Mouse (Mus musculus): ENCODE results near the gene Wdr12. TPM values are rescaled to one million over a fixed set of nuclear protein-coding genes. Genes with fewer than 3 reads are reported as not detected.

Gene Wdr12
- total RNA-seq (2021) (10 to 100 TPM; 11.9 to 13.9 TPM), polyA plus RNA-seq (2012; rRNA removed) (5.8 and 8.1 TPM in 2 replicates)
- long read RNA-seq, full-length matches to known transcripts = 25 of 26 reads
- long read RNA-seq, partial matches to known transcripts = 0 of 26 reads
- long read RNA-seq, other reads (novel, unspliced or antisense) = 1 of 26 reads

DNA sequence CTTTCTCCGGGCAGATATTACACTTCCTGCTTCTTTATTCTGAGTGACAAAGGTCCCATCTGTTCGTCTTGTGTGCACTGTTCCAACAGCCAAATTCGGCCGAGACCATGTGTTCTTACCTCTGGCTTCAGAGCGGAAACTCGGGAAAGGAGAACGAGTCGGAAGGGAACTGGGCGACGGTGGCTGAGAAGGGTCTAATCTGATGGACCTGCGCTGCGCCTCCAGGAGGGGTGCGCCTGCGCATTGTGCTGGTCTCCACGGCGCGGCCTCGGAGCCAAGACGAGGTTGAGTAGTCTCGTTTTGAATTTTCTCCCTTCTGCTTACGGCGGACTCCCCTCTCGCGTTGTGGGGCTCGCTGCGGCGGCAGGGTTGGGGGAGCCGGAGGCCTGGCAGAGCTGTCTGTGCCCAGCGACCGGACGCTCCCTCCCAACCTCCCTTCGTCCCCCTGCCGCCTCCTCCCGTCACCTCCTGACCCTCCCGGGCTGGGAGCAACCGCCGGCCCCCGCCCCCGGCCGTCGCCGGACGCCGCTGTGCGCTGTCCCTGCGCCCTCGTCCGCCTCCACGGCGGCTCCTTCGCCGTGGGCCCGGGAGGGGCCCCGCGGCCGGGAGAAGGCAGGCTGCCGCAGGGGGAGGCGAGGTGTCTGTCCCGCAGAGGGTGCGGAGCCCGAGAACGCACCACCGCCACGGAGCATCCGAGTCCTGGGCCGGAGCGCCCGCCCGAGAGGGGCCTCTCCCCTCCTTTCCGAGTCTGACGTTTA is at the start of gene Wdr12, which contains the start of gene Carf:
TSS of gene Wdr12 (minus strand) at position 622 of the 758 bp plus-strand sequence.
TSS of gene Carf (plus strand) at position 224 of the 758 bp plus-strand sequence.
- H3K4me3 ChIP-seq = peak within 1 kb of the TSS; percentile 99
- peaks cover 2% of the 10 kb centered on the region; the same call in 1 of the 2 replicates for H3K79me2 ChIP-seq (replicated peaks; ENCODE audit: control insufficient read depth, insufficient read depth, low read length)
- DNase-seq = peak; percentile 96 to 98
- H3K36me3 ChIP-seq (ENCODE audit: control insufficient read depth, insufficient read depth, low read length) = peaks cover 3% of the 10 kb centered on the region
- intact Hi-C loops (cut with DNase I) = loop anchor here (5.0 kb wide), 2 partner anchors 84 to 336 kb away; partner anchors contain the start of genes Bmpr2 and Nbeal1
- H3K9ac ChIP-seq (ENCODE audit: low read depth, low read length) = peak within 1 kb of the TSS; percentile 70
- peaks cover 2% of the 10 kb centered on the region for H3K4me1 ChIP-seq (ENCODE audit: control insufficient read depth, insufficient read depth, low read length)
- TF ChIP-seq CTCF (IDR thresholded peaks at IDR 0.05) (0 out of 2 replicates have a peak, but pooled peaks have one; percentile 12), EP300 (IDR thresholded peaks at IDR 0.05; ENCODE audit: insufficient read depth, low read depth, low read length) (0 out of 2 replicates have a peak, but pooled peaks have one; percentile 51), POLR2A (IDR thresholded peaks at IDR 0.05; ENCODE audit: insufficient read depth, low read depth, low read length) (peak; percentile 87)
- H3K27me3 ChIP-seq (ENCODE audit: control insufficient read depth, insufficient read depth, low read length) = no peaks in the 10 kb centered on the region
- under 1% methylated on average over 45 of the region's 71 CpGs for WGBS
- H3K27ac ChIP-seq = peak within 1 kb of the TSS; percentile 99

DNA sequence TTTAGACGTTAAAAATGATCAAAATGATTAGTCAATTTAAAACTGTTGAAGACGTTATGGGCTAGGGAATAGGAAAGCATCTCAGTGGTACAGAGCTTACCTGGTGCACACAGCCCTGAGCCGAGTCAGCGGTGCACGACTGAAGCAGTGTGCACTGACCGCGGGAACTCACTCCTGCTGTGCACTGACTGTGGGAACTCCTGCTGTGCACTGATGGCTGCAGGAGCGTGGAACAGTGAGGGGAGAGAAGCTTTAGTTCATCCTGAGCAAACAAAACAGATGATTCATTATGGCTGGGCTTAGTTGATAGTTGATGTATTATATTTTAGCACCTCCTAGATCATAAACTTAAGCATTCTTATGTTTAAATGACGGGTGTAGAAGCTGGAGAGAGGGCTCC is 38.9 kb upstream of the Wdr12 start:
- Histone ChIP-seq H3K9ac (ENCODE audit: low read depth, low read length) (no peak overlapping the region), H3K27me3 (ENCODE audit: control insufficient read depth, insufficient read depth, low read length) (no peaks in the 10 kb centered on the region), H3K36me3 (ENCODE audit: control insufficient read depth, insufficient read depth, low read length) (no peaks in the 10 kb centered on the region), H3K4me1 (ENCODE audit: control insufficient read depth, insufficient read depth, low read length) (no peaks in the 10 kb centered on the region), H3K27ac (no peak overlapping the region), H3K79me2 (replicated peaks; ENCODE audit: control insufficient read depth, insufficient read depth, low read length) (no peaks in the 10 kb centered on the region), H3K4me3 (no peak overlapping the region)
- intact Hi-C loops (cut with DNase I) = no loop called here
- no peak for DNase-seq
- 74% methylated on average over 9 of the region's 9 CpGs for WGBS
- TF ChIP-seq EP300 (IDR thresholded peaks at IDR 0.05; ENCODE audit: insufficient read depth, low read depth, low read length) (no peak), POLR2A (IDR thresholded peaks at IDR 0.05; ENCODE audit: insufficient read depth, low read depth, low read length) (no peak), CTCF (IDR thresholded peaks at IDR 0.05) (no peak)

- no peak for DNase-seq
- H3K36me3 ChIP-seq (ENCODE audit: control insufficient read depth, insufficient read depth, low read length) = no peaks in the 10 kb centered on the region
- no peaks in the 10 kb centered on the region for H3K79me2 ChIP-seq (replicated peaks; ENCODE audit: control insufficient read depth, insufficient read depth, low read length)
- no peak overlapping the region for H3K27ac ChIP-seq
- H3K4me1 ChIP-seq (ENCODE audit: control insufficient read depth, insufficient read depth, low read length) = no peaks in the 10 kb centered on the region
- 90% methylated on average over 7 of the region's 7 CpGs for WGBS
- H3K9ac ChIP-seq (ENCODE audit: low read depth, low read length) = no peak overlapping the region
- H3K27me3 ChIP-seq (ENCODE audit: control insufficient read depth, insufficient read depth, low read length) = no peaks in the 10 kb centered on the region
- intact Hi-C loops (cut with DNase I) = no loop called here
- TF ChIP-seq CTCF (IDR thresholded peaks at IDR 0.05) (no peak), EP300 (IDR thresholded peaks at IDR 0.05; ENCODE audit: insufficient read depth, low read depth, low read length) (no peak), POLR2A (IDR thresholded peaks at IDR 0.05; ENCODE audit: insufficient read depth, low read depth, low read length) (no peak)
- H3K4me3 ChIP-seq = no peak overlapping the region
These were observed 19.4 kb upstream of the Wdr12 start for GRCm38 (mm10) chr1:60117721-60118455.

- WGBS = 97% methylated on average over 1 of the region's 1 CpGs
These were observed 6.1 kb upstream of the Wdr12 start for GRCm38 (mm10) chr1:60104582-60104981.

GRCm38 (mm10) chr1:60098839-60099238 is 394 bp upstream of the Wdr12 start:
- intact Hi-C loops (cut with DNase I) = loop anchor here (5.0 kb wide), 2 partner anchors 83 to 337 kb away; partner anchors contain the start of genes Bmpr2 and Nbeal1
- TF ChIP-seq EP300 (IDR thresholded peaks at IDR 0.05; ENCODE audit: insufficient read depth, low read depth, low read length) = no peak
- no peak for TF ChIP-seq POLR2A (IDR thresholded peaks at IDR 0.05; ENCODE audit: insufficient read depth, low read depth, low read length)
- TF ChIP-seq CTCF (IDR thresholded peaks at IDR 0.05) = no peak
- Histone ChIP-seq H3K36me3 (ENCODE audit: control insufficient read depth, insufficient read depth, low read length) (peaks cover 3% of the 10 kb centered on the region), H3K79me2 (replicated peaks; ENCODE audit: control insufficient read depth, insufficient read depth, low read length) (peaks cover 2% of the 10 kb centered on the region; the same call in 1 of the 2 replicates), H3K4me3 (peak overlapping the region; percentile 99), H3K9ac (ENCODE audit: low read depth, low read length) (peak overlapping the region; percentile 51), H3K27ac (peak overlapping the region; percentile 99), H3K27me3 (ENCODE audit: control insufficient read depth, insufficient read depth, low read length) (no peaks in the 10 kb centered on the region), H3K4me1 (ENCODE audit: control insufficient read depth, insufficient read depth, low read length) (peaks cover 2% of the 10 kb centered on the region)
- whole genome bisulfite sequencing = 12% methylated on average over 9 of the region's 9 CpGs
- DNase-seq = no peak

More at GRCm38 (mm10) chr1:60104582-60104981, 6.1 kb upstream of the Wdr12 start:
- Histone ChIP-seq H3K9ac (ENCODE audit: low read depth, low read length) (no peak overlapping the region), H3K79me2 (replicated peaks; ENCODE audit: control insufficient read depth, insufficient read depth, low read length) (peaks cover 2% of the 10 kb centered on the region; the same call in 1 of the 2 replicates), H3K4me3 (no peak overlapping the region), H3K36me3 (ENCODE audit: control insufficient read depth, insufficient read depth, low read length) (0 out of 2 replicates have a peak, but pooled peaks cover 2% of the 10 kb centered on the region), H3K27ac (no peak overlapping the region), H3K4me1 (ENCODE audit: control insufficient read depth, insufficient read depth, low read length) (no peaks in the 10 kb centered on the region), H3K27me3 (ENCODE audit: control insufficient read depth, insufficient read depth, low read length) (no peaks in the 10 kb centered on the region)
- TF ChIP-seq POLR2A (IDR thresholded peaks at IDR 0.05; ENCODE audit: insufficient read depth, low read depth, low read length) = no peak
- TF ChIP-seq CTCF (IDR thresholded peaks at IDR 0.05) = peak; percentile 52
- intact Hi-C loops (cut with DNase I) = no loop called here
- no peak for DNase-seq

Data from heart, adult 2 months (tissue).